Mouse (Mus musculus) kidney, adult 2 months (tissue): ENCODE data around the gene Smg1.

Experiments used
- CTCF ChIP-seq: fragments of 200-500 bp; conservative IDR thresholded peaks from 2 replicates; pipeline ENCODE4 v1.5.1; 2011; ENCODE audit warnings: low read depth, mild to moderate bottlenecking, control low read depth, low read length, moderate library complexity, mixed read lengths; ENCODE audit not compliant: insufficient read depth, insufficient read length
- POLR2A ChIP-seq: fragments of 200-500 bp; IDR thresholded peaks from one replicate; pipeline ENCODE4 v1.6.1; 2011; ENCODE audit warnings: low read depth, low read length, control low read depth

DNA sequence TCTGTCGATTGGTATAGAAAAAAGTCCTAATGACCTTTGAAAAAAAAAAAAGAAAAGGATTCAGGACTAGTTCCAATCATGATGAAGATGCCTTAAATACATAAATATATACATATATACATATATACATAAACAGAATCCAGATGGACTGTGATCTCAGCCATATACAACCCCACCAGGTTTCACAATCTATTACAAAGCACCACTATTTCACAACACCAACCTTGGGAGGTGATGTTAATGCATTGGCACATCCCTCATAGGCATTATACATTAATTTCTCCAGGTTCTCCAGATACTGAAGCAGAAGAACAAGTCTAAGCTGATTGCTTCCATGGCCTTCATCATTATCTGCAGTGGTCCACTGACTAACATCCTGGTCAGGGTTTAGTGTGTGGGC, 58.9 kb downstream of the Smg1 start:
- TF ChIP-seq CTCF (no peak), POLR2A (no peak)
